In the genomic region with DNA sequence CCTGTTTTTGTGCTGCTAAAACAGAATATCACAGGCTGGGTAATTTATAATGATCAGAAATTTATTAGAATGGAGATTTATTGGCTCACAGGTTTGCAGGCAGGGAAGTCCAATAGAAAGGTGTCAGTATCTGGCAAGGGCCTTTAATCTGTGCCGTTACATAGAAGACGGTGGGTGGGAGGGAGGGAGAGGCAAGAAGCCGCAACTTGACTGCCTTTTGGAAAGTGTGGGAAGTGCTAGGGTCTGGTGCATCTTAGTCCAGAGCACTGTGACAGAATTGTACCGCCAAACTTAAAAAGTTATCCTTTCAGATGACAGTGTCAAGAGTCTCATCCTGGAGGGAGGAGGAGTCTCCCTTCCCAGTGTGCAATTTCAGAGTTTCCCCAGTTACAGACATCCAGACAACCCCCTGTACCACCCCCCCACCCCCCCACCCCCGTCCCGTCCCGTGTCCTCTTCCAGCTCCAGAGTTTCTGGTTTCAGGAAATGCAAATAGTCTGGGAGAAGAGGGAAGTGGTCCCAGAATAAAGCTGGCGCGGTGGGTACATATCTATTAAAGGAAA, we compare ENCODE assay signal across 9 mouse cellular contexts.
DNase-seq lines count a peak whose midpoint lies in the region; ATAC-seq and TF ChIP-seq lines count a peak whose summit lies in the region.
"Had no signal": no experiment of that assay in that cellular context is flagged by ENCODE, and none has a peak within 500 bp of the region (broad histone marks: within the 10 kb centered on the region; RNA-seq: fewer than 3 reads in every experiment).

No protein-coding gene starts in this region.

- TF ChIP-seq CTCF in brain, embryonic 14.5 days (IDR thresholded peaks at IDR 0.05; ENCODE audit: borderline replicate concordance, extremely low read depth, insufficient read depth, insufficient read length) = no peak

- peak overlapping the region; percentile 41 for H3K4me3 ChIP-seq in heart, embryonic 16.5 days (ENCODE audit: low read length)
- H3K4me3 ChIP-seq in forebrain, embryonic 12.5 days (replicated peaks) = peak overlapping the region; percentile 16
- H3K4me3 ChIP-seq in limb, embryonic 14.5 days (replicated peaks; ENCODE audit: low read length) = no peak overlapping the region

- H3K4me2 ChIP-seq in heart, embryonic 16.5 days (ENCODE audit: low read depth, low read length) = peak overlapping the region; percentile 71
- peak overlapping the region; percentile 46 for H3K4me2 ChIP-seq in forebrain, embryonic 12.5 days
- H3K4me2 ChIP-seq in limb, embryonic 14.5 days (replicated peaks; ENCODE audit: low read depth, low read length, severe bottlenecking) = peak overlapping the region; percentile 16

- H3K9ac ChIP-seq in heart, embryonic 16.5 days (ENCODE audit: low read length) = no peak overlapping the region
- no peak overlapping the region for H3K9ac ChIP-seq in forebrain, embryonic 12.5 days
- no peak overlapping the region for H3K9ac ChIP-seq in limb, embryonic 14.5 days (ENCODE audit: low read depth, low read length, severe bottlenecking)

- no peak overlapping the region for H3K27ac ChIP-seq in heart, embryonic 16.5 days (ENCODE audit: low read length)
- peak overlapping the region; percentile 36; the same call in 1 of the 2 replicates for H3K27ac ChIP-seq in forebrain, embryonic 12.5 days
- no peak overlapping the region for H3K27ac ChIP-seq in limb, embryonic 14.5 days (replicated peaks; ENCODE audit: low read depth, low read length)

- no peak for ATAC-seq in heart, embryonic 16.5 days (replicated peaks; ENCODE audit: extremely low read depth, insufficient read depth, low FRiP score)
- peak; percentile 59; the same call in 1 of the 2 replicates for ATAC-seq in forebrain, embryonic 12.5 days (ENCODE audit: low FRiP score)
- ATAC-seq in limb, embryonic 14.5 days (ENCODE audit: low FRiP score, low read depth) = no peak

- peaks cover 6% of the 10 kb centered on the region; the same call in 1 of the 2 replicates for H3K4me1 ChIP-seq in heart, embryonic 16.5 days (ENCODE audit: control insufficient read depth, insufficient read depth, low read length)
- H3K4me1 ChIP-seq in forebrain, embryonic 12.5 days = peaks cover 17% of the 10 kb centered on the region
- H3K4me1 ChIP-seq in limb, embryonic 14.5 days (ENCODE audit: control insufficient read depth, insufficient read depth, low read length) = peaks cover 20% of the 10 kb centered on the region

- WGBS in heart, embryonic 16.5 days = 19% methylated on average over 6 of the region's 9 CpGs
- 10% methylated on average over 9 of the region's 9 CpGs for WGBS in forebrain, embryonic 12.5 days
- WGBS in limb, embryonic 14.5 days = 14% methylated on average over 9 of the region's 9 CpGs

- H3K9me3 ChIP-seq in heart, embryonic 16.5 days (replicated peaks; ENCODE audit: control insufficient read depth, low read length) = no peaks in the 10 kb centered on the region
- no peaks in the 10 kb centered on the region for H3K9me3 ChIP-seq in forebrain, embryonic 12.5 days
- no peaks in the 10 kb centered on the region for H3K9me3 ChIP-seq in limb, embryonic 14.5 days (ENCODE audit: control insufficient read depth, low read length)

- no peaks in the 10 kb centered on the region for H3K36me3 ChIP-seq in heart, embryonic 16.5 days (ENCODE audit: control insufficient read depth, insufficient read depth)
- H3K36me3 ChIP-seq in forebrain, embryonic 12.5 days (replicated peaks) = no peaks in the 10 kb centered on the region
- H3K36me3 ChIP-seq in limb, embryonic 14.5 days (ENCODE audit: control insufficient read depth, insufficient read depth, low read length) = no peaks in the 10 kb centered on the region

- intact Hi-C loops in heart, postnatal 36 days (cut with DNase I) = loop anchor here (1.0 kb wide), 1 partner anchor 524 kb away; no protein-coding TSS in a partner anchor

- no peak for TF ChIP-seq POLR2A in brain, embryonic 14.5 days (IDR thresholded peaks at IDR 0.05; ENCODE audit: borderline replicate concordance, extremely low read depth, insufficient read depth, insufficient read length, poor library complexity, severe bottlenecking)
- TF ChIP-seq POLR2A in limb, embryonic 14.5 days (IDR thresholded peaks at IDR 0.05; ENCODE audit: borderline replicate concordance, extremely low read depth, insufficient read depth, insufficient read length) = no peak

- peaks cover 9% of the 10 kb centered on the region for H3K27me3 ChIP-seq in heart, embryonic 16.5 days (ENCODE audit: control insufficient read depth, insufficient read depth, low read length)
- H3K27me3 ChIP-seq in forebrain, embryonic 12.5 days = peaks cover 4% of the 10 kb centered on the region; the same call in 1 of the 2 replicates
- no peaks in the 10 kb centered on the region for H3K27me3 ChIP-seq in limb, embryonic 14.5 days (ENCODE audit: control insufficient read depth, insufficient read depth, low read length)
- H3K27me3 ChIP-seq: CH12.LX had no signal

- DNase-seq in heart, postnatal 36 days = no peak
- DNase-seq in brain, embryonic 14.5 days (ENCODE audit: low read depth) = peak; percentile 53
- DNase-seq in limb, embryonic 14.5 days (ENCODE audit: low spot score) = no peak
- DNase-seq in thymus, adult 18-20 months = no peak
- no peak for DNase-seq in adrenal gland, adult (ENCODE audit: inconsistent age in 2 of 2, low spot score in 1 of 2)
- DNase-seq in adrenal gland, adult 2 months = no peak

Comparison
In these comparisons a context has a peak if more than half of its experiments do, and no peak if none do; other contexts are left out.
1. H3K4me2 ChIP-seq: peak in every context shown above with its lines; median percentile 71 in heart, embryonic 16.5 days; 46 in forebrain, embryonic 12.5 days; 16 in limb, embryonic 14.5 days.